In the genomic region with DNA sequence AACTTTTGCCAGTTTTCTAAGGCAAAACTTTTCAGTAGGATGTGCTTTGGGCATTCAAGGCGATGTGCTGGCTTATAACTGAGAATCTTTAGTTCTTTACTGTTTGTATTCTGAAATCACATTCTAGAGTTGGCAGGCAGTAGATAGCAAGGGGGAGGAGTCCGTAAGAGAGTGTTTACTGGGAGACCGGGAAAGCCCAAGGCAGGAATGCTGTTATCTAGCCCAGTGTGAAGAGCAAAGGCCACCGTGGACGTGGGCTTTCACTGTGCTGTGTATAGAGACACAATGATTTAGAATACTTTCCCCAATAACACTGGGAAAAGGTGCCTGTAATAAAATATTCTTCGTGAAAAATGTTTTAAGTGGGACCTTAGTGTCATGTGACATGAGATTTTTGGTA, we compare ENCODE assay signal across 19 mouse cellular contexts. TPM values are rescaled to one million over a fixed set of nuclear protein-coding genes. Genes with fewer than 3 reads are reported as not detected.
DNase-seq lines count a peak whose midpoint lies in the region; ATAC-seq and TF ChIP-seq lines count a peak whose summit lies in the region.
"Had no signal": no experiment of that assay in that cellular context is flagged by ENCODE, and none has a peak within 500 bp of the region (broad histone marks: within the 10 kb centered on the region; RNA-seq: fewer than 3 reads in every experiment).

No protein-coding gene starts in this region.

- 0 out of 2 replicates have a peak overlapping the region, but pooled peaks have one; percentile 11 for H3K9ac ChIP-seq in heart, embryonic 13.5 days
- no peak overlapping the region for H3K9ac ChIP-seq in lung, embryonic 15.5 days
- H3K9ac ChIP-seq in liver, embryonic 15.5 days = no peak overlapping the region
- H3K9ac ChIP-seq in stomach, embryonic 16.5 days (ENCODE audit: low read length) = no peak overlapping the region
- H3K9ac ChIP-seq in midbrain, embryonic 16.5 days (ENCODE audit: low read depth, low read length) = no peak overlapping the region
- H3K9ac ChIP-seq: embryonic facial prominence, embryonic 12.5 days; forebrain, postnatal 0 days; midbrain, embryonic 15.5 days had no signal

- TF ChIP-seq CTCF in lung, adult 2 months (IDR thresholded peaks at IDR 0.05; ENCODE audit: insufficient read depth, low read length) = no peak

- no peak for DNase-seq in heart, postnatal 14 days
- no peak for DNase-seq in lung, adult 2 months
- no peak for DNase-seq in forebrain, embryonic 10.5 days (ENCODE audit: extremely low spot score, low spot score)
- DNase-seq: B cell, adult 2 months; cerebellum, adult 8-10 months; forebrain, postnatal 0 days; gastrocnemius, adult 2 months; kidney, adult 9 months; thymus, postnatal 25 days had no signal

- H3K36me3 ChIP-seq in heart, embryonic 13.5 days = peaks cover 38% of the 10 kb centered on the region
- peaks cover 18% of the 10 kb centered on the region for H3K36me3 ChIP-seq in lung, embryonic 15.5 days
- peaks cover 29% of the 10 kb centered on the region for H3K36me3 ChIP-seq in liver, embryonic 15.5 days (replicated peaks)
- no peaks in the 10 kb centered on the region for H3K36me3 ChIP-seq in stomach, embryonic 16.5 days (ENCODE audit: control insufficient read depth, insufficient read depth, low read length)
- H3K36me3 ChIP-seq in forebrain, embryonic 10.5 days (replicated peaks) = peaks cover 41% of the 10 kb centered on the region
- 0 out of 2 replicates have a peak, but pooled peaks cover 4% of the 10 kb centered on the region for H3K36me3 ChIP-seq in midbrain, embryonic 16.5 days (ENCODE audit: control insufficient read depth, insufficient read depth, low read length)

- no peaks in the 10 kb centered on the region for H3K27me3 ChIP-seq in heart, embryonic 13.5 days (replicated peaks)
- H3K27me3 ChIP-seq in lung, embryonic 15.5 days = no peaks in the 10 kb centered on the region
- H3K27me3 ChIP-seq in liver, embryonic 15.5 days = no peaks in the 10 kb centered on the region
- H3K27me3 ChIP-seq in stomach, embryonic 16.5 days (ENCODE audit: control insufficient read depth, insufficient read depth, low read length) = no peaks in the 10 kb centered on the region
- no peaks in the 10 kb centered on the region for H3K27me3 ChIP-seq in forebrain, embryonic 10.5 days (ENCODE audit: poor library complexity, severe bottlenecking)
- no peaks in the 10 kb centered on the region for H3K27me3 ChIP-seq in midbrain, embryonic 16.5 days (ENCODE audit: control insufficient read depth, insufficient read depth, low read depth, low read length)
- H3K27me3 ChIP-seq: embryonic facial prominence, embryonic 12.5 days; megakaryocyte, embryonic 14.5 days; midbrain, embryonic 15.5 days; Patski had no signal

- H3K9me3 ChIP-seq in heart, embryonic 13.5 days = no peaks in the 10 kb centered on the region; the same call in 1 of the 2 replicates
- H3K9me3 ChIP-seq in lung, embryonic 15.5 days = no peaks in the 10 kb centered on the region
- H3K9me3 ChIP-seq in liver, embryonic 15.5 days (replicated peaks) = no peaks in the 10 kb centered on the region
- H3K9me3 ChIP-seq in stomach, embryonic 16.5 days (replicated peaks; ENCODE audit: control insufficient read depth, low read length) = no peaks in the 10 kb centered on the region
- H3K9me3 ChIP-seq in forebrain, embryonic 10.5 days = no peaks in the 10 kb centered on the region
- no peaks in the 10 kb centered on the region for H3K9me3 ChIP-seq in midbrain, embryonic 16.5 days (replicated peaks; ENCODE audit: control insufficient read depth, low read length, poor library complexity, severe bottlenecking)
- H3K9me3 ChIP-seq: embryonic facial prominence, embryonic 12.5 days; megakaryocyte, embryonic 14.5 days; midbrain, embryonic 15.5 days had no signal

- TF ChIP-seq POLR2A in lung, adult 2 months (IDR thresholded peaks at IDR 0.05; ENCODE audit: borderline replicate concordance, extremely low read depth, low read depth, low read length) = no peak

- H3K27ac ChIP-seq in heart, embryonic 13.5 days (replicated peaks) = peak overlapping the region; percentile 67
- H3K27ac ChIP-seq in lung, embryonic 15.5 days = 0 out of 2 replicates have a peak overlapping the region, but pooled peaks have one; percentile 8
- H3K27ac ChIP-seq in liver, embryonic 15.5 days (replicated peaks) = 0 out of 2 replicates have a peak overlapping the region, but pooled peaks have one; percentile 29
- H3K27ac ChIP-seq in stomach, embryonic 16.5 days (ENCODE audit: low read length) = no peak overlapping the region
- no peak overlapping the region for H3K27ac ChIP-seq in forebrain, embryonic 10.5 days
- no peak overlapping the region for H3K27ac ChIP-seq in midbrain, embryonic 16.5 days (ENCODE audit: low read length)
- H3K27ac ChIP-seq: embryonic facial prominence, embryonic 12.5 days; gastrocnemius, adult 2 months; midbrain, embryonic 15.5 days had no signal

- WGBS in heart, embryonic 13.5 days = 14% methylated on average over 6 of the region's 6 CpGs
- WGBS in lung, embryonic 15.5 days = 15% methylated on average over 6 of the region's 6 CpGs
- WGBS in lung, adult 2 months = 16% methylated on average over 6 of the region's 6 CpGs
- WGBS in liver, embryonic 15.5 days (ENCODE audit: insufficient replicate concordance) = 54% methylated on average over 6 of the region's 6 CpGs
- WGBS in stomach, embryonic 16.5 days = 19% methylated on average over 6 of the region's 6 CpGs
- WGBS in forebrain, embryonic 10.5 days = 85% methylated on average over 6 of the region's 6 CpGs
- 70% methylated on average over 6 of the region's 6 CpGs for WGBS in midbrain, embryonic 16.5 days

- peak overlapping the region; percentile 27 for H3K4me2 ChIP-seq in heart, embryonic 13.5 days
- H3K4me2 ChIP-seq in lung, embryonic 15.5 days = no peak overlapping the region
- H3K4me2 ChIP-seq in liver, embryonic 15.5 days = no peak overlapping the region
- H3K4me2 ChIP-seq in stomach, embryonic 16.5 days (ENCODE audit: low read depth, low read length) = no peak overlapping the region
- no peak overlapping the region for H3K4me2 ChIP-seq in midbrain, embryonic 16.5 days (ENCODE audit: low read length)
- H3K4me2 ChIP-seq: embryonic facial prominence, embryonic 12.5 days; midbrain, embryonic 15.5 days had no signal

- ATAC-seq in heart, embryonic 13.5 days (ENCODE audit: extremely low read depth, insufficient number of reproducible peaks, low FRiP score, low TSS enrichment) = no peak
- ATAC-seq in lung, embryonic 15.5 days (ENCODE audit: borderline replicate concordance, extremely low read depth, low FRiP score, low TSS enrichment) = peak; percentile 65; the same call in 1 of the 2 replicates
- peak; percentile 65 for ATAC-seq in liver, embryonic 15.5 days (ENCODE audit: insufficient read depth)
- peak; percentile 50; the same call in 1 of the 2 replicates for ATAC-seq in stomach, embryonic 16.5 days (ENCODE audit: insufficient read depth, low FRiP score)
- ATAC-seq in midbrain, embryonic 16.5 days = no peak
- ATAC-seq: activated CD4-positive, CD25-positive, alpha-beta regulatory T cell, adult 4 months; forebrain, postnatal 0 days; midbrain, embryonic 15.5 days; Patski had no signal

- intact Hi-C loops in heart, postnatal 14 days (cut with DNase I) = no loop called here

- no peak overlapping the region for H3K4me3 ChIP-seq in heart, embryonic 13.5 days
- no peak overlapping the region for H3K4me3 ChIP-seq in lung, embryonic 15.5 days
- H3K4me3 ChIP-seq in lung, adult 2 months (replicated peaks; ENCODE audit: extremely low read depth, low read depth, low read length) = no peak overlapping the region
- no peak overlapping the region for H3K4me3 ChIP-seq in liver, embryonic 15.5 days (replicated peaks)
- H3K4me3 ChIP-seq in stomach, embryonic 16.5 days (replicated peaks; ENCODE audit: low read length) = no peak overlapping the region
- H3K4me3 ChIP-seq in forebrain, embryonic 10.5 days = no peak overlapping the region
- no peak overlapping the region for H3K4me3 ChIP-seq in midbrain, embryonic 16.5 days (ENCODE audit: low read depth, low read length)
- H3K4me3 ChIP-seq: embryonic facial prominence, embryonic 12.5 days; gastrocnemius, adult 2 months; megakaryocyte, embryonic 14.5 days; midbrain, embryonic 15.5 days had no signal

- H3K4me1 ChIP-seq in heart, embryonic 13.5 days = peaks cover 39% of the 10 kb centered on the region
- peaks cover 7% of the 10 kb centered on the region for H3K4me1 ChIP-seq in lung, embryonic 15.5 days
- peaks cover 12% of the 10 kb centered on the region for H3K4me1 ChIP-seq in lung, adult 2 months (ENCODE audit: control insufficient read depth, insufficient read depth, low read length)
- peaks cover 4% of the 10 kb centered on the region for H3K4me1 ChIP-seq in liver, embryonic 15.5 days (replicated peaks)
- peaks cover 7% of the 10 kb centered on the region; the same call in 1 of the 2 replicates for H3K4me1 ChIP-seq in stomach, embryonic 16.5 days (ENCODE audit: control insufficient read depth, insufficient read depth, low read length)
- H3K4me1 ChIP-seq in forebrain, embryonic 10.5 days = no peaks in the 10 kb centered on the region
- H3K4me1 ChIP-seq in midbrain, embryonic 16.5 days (ENCODE audit: control insufficient read depth, insufficient read depth, low read length) = no peaks in the 10 kb centered on the region
- H3K4me1 ChIP-seq: embryonic facial prominence, embryonic 12.5 days; midbrain, embryonic 15.5 days had no signal

RNA-seq across cellular contexts. Expression of a gene that starts 14.6 kb away (rescaled TPM):
- 65.7 and 71.7 TPM in 2 replicates for polyA plus RNA-seq in heart, embryonic 13.5 days (2015; fragmentation: Nextera tagmentation; extraction: Ambion mirVana)
- total RNA-seq in heart, postnatal 14 days (2021) = 1 to 10 TPM; 6.2 to 7.3 TPM
- 111 and 114 TPM in 2 replicates for polyA plus RNA-seq in lung, embryonic 15.5 days (2015; fragmentation: Nextera tagmentation; extraction: Ambion mirVana)
- polyA plus RNA-seq in lung, adult 2 months (2012; rRNA removed) = 26.5 and 35.6 TPM in 2 replicates
- polyA plus RNA-seq in liver, embryonic 15.5 days (2015; fragmentation: Nextera tagmentation; extraction: Ambion mirVana) = 89.8 and 95.8 TPM in 2 replicates
- polyA plus RNA-seq in stomach, embryonic 16.5 days (2015; fragmentation: Nextera tagmentation; extraction: Ambion mirVana) = 123 and 132 TPM in 2 replicates
- polyA plus RNA-seq in forebrain, embryonic 10.5 days (2016; fragmentation: Nextera tagmentation; extraction: Ambion mirVana) = 119 and 120 TPM in 2 replicates
- 114 and 117 TPM in 2 replicates for polyA plus RNA-seq in midbrain, embryonic 16.5 days (2015; fragmentation: Nextera tagmentation; extraction: Ambion mirVana)

RNA-seq across cellular contexts. Expression of a gene that starts 14.7 kb away (rescaled TPM):
- 10.2 and 12.0 TPM in 2 replicates for polyA plus RNA-seq in heart, embryonic 13.5 days (2015; fragmentation: Nextera tagmentation; extraction: Ambion mirVana)
- 10 to 100 TPM; 15.4 to 17.2 TPM for total RNA-seq in heart, postnatal 14 days (2021)
- polyA plus RNA-seq in lung, embryonic 15.5 days (2015; fragmentation: Nextera tagmentation; extraction: Ambion mirVana) = 13.6 and 13.9 TPM in 2 replicates
- polyA plus RNA-seq in lung, adult 2 months (2012; rRNA removed) = 11.1 and 11.7 TPM in 2 replicates
- polyA plus RNA-seq in liver, embryonic 15.5 days (2015; fragmentation: Nextera tagmentation; extraction: Ambion mirVana) = 5.5 and 6.8 TPM in 2 replicates
- polyA plus RNA-seq in stomach, embryonic 16.5 days (2015; fragmentation: Nextera tagmentation; extraction: Ambion mirVana) = 9.3 and 11.4 TPM in 2 replicates
- polyA plus RNA-seq in forebrain, embryonic 10.5 days (2016; fragmentation: Nextera tagmentation; extraction: Ambion mirVana) = 17.6 and 18.3 TPM in 2 replicates
- 12.0 and 13.2 TPM in 2 replicates for polyA plus RNA-seq in midbrain, embryonic 16.5 days (2015; fragmentation: Nextera tagmentation; extraction: Ambion mirVana)

Comparison
In these comparisons a context has a peak if more than half of its experiments do, and no peak if none do; other contexts are left out.
1. ATAC-seq: peak in lung, embryonic 15.5 days (single experiment), liver, embryonic 15.5 days (single experiment) and stomach, embryonic 16.5 days (single experiment); none in heart, embryonic 13.5 days (single experiment) and midbrain, embryonic 16.5 days (single experiment).
2. H3K27ac ChIP-seq: peak in heart, embryonic 13.5 days (single experiment), lung, embryonic 15.5 days (single experiment) and liver, embryonic 15.5 days (single experiment); none in stomach, embryonic 16.5 days (single experiment), forebrain, embryonic 10.5 days (single experiment) and midbrain, embryonic 16.5 days (single experiment).